19 mouse cellular contexts compared by ENCODE assay signal in the genomic region with DNA sequence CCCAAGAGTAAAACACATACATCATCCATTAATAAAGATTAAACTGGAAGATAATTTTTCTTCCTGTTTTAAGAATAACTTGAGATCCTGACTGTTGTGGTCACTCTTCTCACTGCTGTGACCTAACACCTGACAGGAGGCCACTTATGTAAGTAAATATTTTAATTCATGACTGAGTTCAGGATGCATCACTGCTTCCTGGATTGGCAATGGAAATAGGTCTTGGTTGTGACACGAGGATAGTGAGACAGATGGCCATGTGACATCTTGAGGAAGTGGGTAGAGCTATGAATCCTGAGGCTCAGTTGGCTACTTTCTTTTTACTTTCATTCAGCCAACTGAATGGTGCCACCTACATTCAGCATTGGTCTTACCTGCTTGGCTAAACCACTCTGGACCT.
"Had no signal": no experiment of that assay in that cellular context is flagged by ENCODE, and none has a peak within 500 bp of the region (broad histone marks: within the 10 kb centered on the region; RNA-seq: fewer than 3 reads in every experiment).

No protein-coding gene starts in this region.

- ATAC-seq: liver, postnatal 0 days; lung, postnatal 0 days; midbrain, embryonic 16.5 days had no signal

- H3K4me3 ChIP-seq: liver, embryonic 15.5 days; lung, embryonic 15.5 days; midbrain, embryonic 10.5 days; midbrain, embryonic 12.5 days; myocyte; neural tube, embryonic 13.5 days; neural tube, embryonic 15.5 days had no signal

- DNase-seq: liver, postnatal 0 days; lung, adult 2 months; lung, postnatal 14 days; lung, postnatal 36 days; midbrain, embryonic 14.5 days; right cerebral cortex, postnatal 14 days; thymus, adult 18-20 months; thymus, postnatal 14 days; thymus, postnatal 36 days had no signal

- H3K9ac ChIP-seq: liver, embryonic 15.5 days; liver, postnatal 0 days; lung, embryonic 15.5 days; midbrain, embryonic 12.5 days; neural tube, embryonic 13.5 days; neural tube, embryonic 15.5 days had no signal

- H3K27ac ChIP-seq: liver, embryonic 15.5 days; lung, embryonic 15.5 days; macrophage; midbrain, embryonic 10.5 days; midbrain, embryonic 12.5 days; neural tube, embryonic 13.5 days; neural tube, embryonic 15.5 days had no signal

- H3K4me1 ChIP-seq: liver, embryonic 15.5 days; lung, embryonic 15.5 days; midbrain, embryonic 10.5 days; midbrain, embryonic 12.5 days; neural tube, embryonic 13.5 days; neural tube, embryonic 15.5 days had no signal

- H3K4me2 ChIP-seq: liver, embryonic 15.5 days; lung, embryonic 15.5 days; midbrain, embryonic 12.5 days; neural tube, embryonic 13.5 days; neural tube, embryonic 15.5 days had no signal

- H3K9me3 ChIP-seq: liver, embryonic 15.5 days; lung, embryonic 15.5 days; midbrain, embryonic 10.5 days; midbrain, embryonic 12.5 days; neural tube, embryonic 13.5 days; neural tube, embryonic 15.5 days had no signal

- H3K36me3 ChIP-seq: liver, embryonic 15.5 days; lung, embryonic 15.5 days; midbrain, embryonic 10.5 days; midbrain, embryonic 12.5 days; neural tube, embryonic 13.5 days; neural tube, embryonic 15.5 days had no signal

- H3K27me3 ChIP-seq: liver, embryonic 15.5 days; lung, embryonic 15.5 days; midbrain, embryonic 12.5 days; neural tube, embryonic 13.5 days; neural tube, embryonic 15.5 days had no signal
